Mouse (Mus musculus): ENCODE data around the gene Srcin1. TPM values are rescaled to one million over a fixed set of nuclear protein-coding genes. Genes with fewer than 3 reads are reported as not detected.

The Srcin1 gene
- total and polyA plus RNA-seq, 3 experiments, result 0.15 to 0.49 (median 0.25) TPM

DNA sequence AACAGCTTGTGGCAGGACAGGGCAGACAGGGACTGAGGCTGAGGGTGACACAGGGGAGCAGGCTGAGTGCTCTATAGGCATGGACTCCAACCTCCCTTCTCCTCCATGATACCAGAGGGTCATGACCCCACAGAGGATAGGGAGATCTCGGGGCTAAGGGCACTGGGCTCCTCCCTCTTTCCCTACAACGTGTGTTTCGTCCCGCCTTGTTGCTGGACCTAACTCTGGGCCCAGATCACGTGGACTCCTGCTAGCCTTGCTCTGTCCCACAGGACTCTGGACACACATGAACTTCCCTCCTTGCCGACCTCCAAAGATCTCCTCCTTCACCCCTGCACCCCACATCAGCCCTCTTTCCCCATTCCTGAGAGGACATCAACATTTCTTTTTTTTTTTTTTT lies 20.8 kb downstream of the Srcin1 start:
- peaks cover 72% of the 10 kb centered on the region for H3K27me3 ChIP-seq (ENCODE audit: insufficient read depth, low read length)
- H3K9me3 ChIP-seq (replicated peaks), result no peaks in the 10 kb centered on the region
- DNase-seq (ENCODE audit: low spot score) (no peak), ATAC-seq (ENCODE audit: extremely low read depth, insufficient number of reproducible peaks, low FRiP score, poor library complexity, severe bottlenecking) (no peak)
- no peaks in the 10 kb centered on the region for H3K36me3 ChIP-seq (replicated peaks)
- TF ChIP-seq TAL1 (conservative IDR thresholded peaks at IDR 0.05; ENCODE audit: low read depth, low read length), result no peak
- TF ChIP-seq GATA1 (IDR thresholded peaks at IDR 0.05; ENCODE audit: borderline replicate concordance, low read length), result no peak
- no peak for TF ChIP-seq GATA2 (IDR thresholded peaks at IDR 0.05; ENCODE audit: borderline replicate concordance, low read depth, low read length)
- TF ChIP-seq POLR2AphosphoS5 (IDR thresholded peaks at IDR 0.05; ENCODE audit: insufficient replicate concordance, low read depth, low read length), result no peak
- no peak for TF ChIP-seq CTCF (IDR thresholded peaks at IDR 0.05; ENCODE audit: low read depth, low read length)
- no peaks in the 10 kb centered on the region; the same call in 1 of the 2 replicates for H3K4me1 ChIP-seq (ENCODE audit: insufficient read depth, low read depth, low read length)
- H3K4me3 ChIP-seq (ENCODE audit: low read depth, low read length), result no peak overlapping the region

DNA sequence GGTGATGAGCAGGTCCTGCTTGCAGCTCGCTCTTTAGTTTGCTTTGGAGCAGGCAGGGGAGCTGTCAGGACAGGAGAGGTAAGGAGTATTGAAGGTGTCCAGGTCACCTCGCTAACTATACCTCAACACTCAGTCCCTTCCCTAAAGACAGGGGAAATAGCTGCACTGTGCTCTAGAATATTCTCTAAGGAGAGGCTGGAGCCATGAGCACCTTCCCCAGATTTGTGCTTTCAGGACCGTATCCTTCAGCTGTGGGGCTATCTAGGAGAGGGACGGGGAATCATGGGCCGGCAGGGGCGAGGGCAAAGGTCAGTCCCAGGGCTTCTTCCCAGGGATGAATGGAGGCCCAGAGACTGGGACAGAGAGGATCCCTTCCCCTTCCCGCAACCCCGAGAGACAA lies 23.8 kb downstream of the Srcin1 start:
- H3K4me3 ChIP-seq (ENCODE audit: low read depth, low read length), result no peak overlapping the region
- H3K27me3 ChIP-seq (ENCODE audit: insufficient read depth, low read length), result peaks cover 77% of the 10 kb centered on the region
- TF ChIP-seq CTCF (IDR thresholded peaks at IDR 0.05; ENCODE audit: low read depth, low read length) (no peak), TAL1 (conservative IDR thresholded peaks at IDR 0.05; ENCODE audit: low read depth, low read length) (no peak), GATA2 (IDR thresholded peaks at IDR 0.05; ENCODE audit: borderline replicate concordance, low read depth, low read length) (no peak), POLR2AphosphoS5 (IDR thresholded peaks at IDR 0.05; ENCODE audit: insufficient replicate concordance, low read depth, low read length) (no peak), GATA1 (IDR thresholded peaks at IDR 0.05; ENCODE audit: borderline replicate concordance, low read length) (no peak)
- no peaks in the 10 kb centered on the region for H3K36me3 ChIP-seq (replicated peaks)
- ATAC-seq (ENCODE audit: extremely low read depth, insufficient number of reproducible peaks, low FRiP score, poor library complexity, severe bottlenecking), result no peak
- DNase-seq (ENCODE audit: low spot score), result no peak
- H3K4me1 ChIP-seq (ENCODE audit: insufficient read depth, low read depth, low read length), result peaks cover 2% of the 10 kb centered on the region; the same call in 1 of the 2 replicates
- H3K9me3 ChIP-seq (replicated peaks), result no peaks in the 10 kb centered on the region

DNA sequence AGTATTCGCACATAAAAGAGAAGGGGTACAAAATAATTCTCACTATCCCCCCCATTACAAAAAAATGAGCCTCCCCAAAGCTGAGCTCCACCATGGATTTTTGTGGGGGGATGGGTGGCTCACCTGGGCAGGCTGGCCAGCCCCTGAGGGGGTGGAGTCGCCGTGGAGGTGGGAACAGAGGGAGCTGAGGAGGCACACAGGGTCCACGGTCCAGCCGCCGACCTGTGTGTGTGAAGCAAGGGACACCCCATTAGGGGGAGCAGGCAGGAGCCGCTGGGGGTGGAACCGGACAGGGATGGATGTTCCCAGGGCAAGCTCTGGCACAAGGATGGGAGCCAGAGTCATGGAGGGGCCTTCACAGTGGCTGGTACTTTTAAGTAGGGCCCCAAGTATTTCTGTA lies 27.2 kb downstream of the Srcin1 start:
- ATAC-seq (ENCODE audit: extremely low read depth, insufficient number of reproducible peaks, low FRiP score, poor library complexity, severe bottlenecking), result no peak
- Histone ChIP-seq H3K36me3 (replicated peaks) (no peaks in the 10 kb centered on the region), H3K27me3 (ENCODE audit: insufficient read depth, low read length) (peaks cover 88% of the 10 kb centered on the region), H3K4me3 (ENCODE audit: low read depth, low read length) (no peak overlapping the region), H3K4me1 (ENCODE audit: insufficient read depth, low read depth, low read length) (peaks cover 8% of the 10 kb centered on the region; the same call in 1 of the 2 replicates), H3K9me3 (replicated peaks) (peaks cover 4% of the 10 kb centered on the region; the same call in 1 of the 2 replicates)
- no peak for DNase-seq (ENCODE audit: low spot score)
- TF ChIP-seq GATA2 (IDR thresholded peaks at IDR 0.05; ENCODE audit: borderline replicate concordance, low read depth, low read length), result no peak
- no peak for TF ChIP-seq GATA1 (IDR thresholded peaks at IDR 0.05; ENCODE audit: borderline replicate concordance, low read length)
- no peak for TF ChIP-seq POLR2AphosphoS5 (IDR thresholded peaks at IDR 0.05; ENCODE audit: insufficient replicate concordance, low read depth, low read length)
- TF ChIP-seq CTCF (IDR thresholded peaks at IDR 0.05; ENCODE audit: low read depth, low read length), result no peak
- no peak for TF ChIP-seq TAL1 (conservative IDR thresholded peaks at IDR 0.05; ENCODE audit: low read depth, low read length)

- H3K4me1 ChIP-seq (ENCODE audit: insufficient read depth, low read depth, low read length), result peaks cover 8% of the 10 kb centered on the region; the same call in 1 of the 2 replicates
- no peak for ATAC-seq (ENCODE audit: extremely low read depth, insufficient number of reproducible peaks, low FRiP score, poor library complexity, severe bottlenecking)
- no peak for TF ChIP-seq TAL1 (conservative IDR thresholded peaks at IDR 0.05; ENCODE audit: low read depth, low read length)
- TF ChIP-seq CTCF (IDR thresholded peaks at IDR 0.05; ENCODE audit: low read depth, low read length), result no peak
- no peak for TF ChIP-seq POLR2AphosphoS5 (IDR thresholded peaks at IDR 0.05; ENCODE audit: insufficient replicate concordance, low read depth, low read length)
- TF ChIP-seq GATA2 (IDR thresholded peaks at IDR 0.05; ENCODE audit: borderline replicate concordance, low read depth, low read length), result no peak
- no peak for TF ChIP-seq GATA1 (IDR thresholded peaks at IDR 0.05; ENCODE audit: borderline replicate concordance, low read length)
- H3K9me3 ChIP-seq (replicated peaks), result peaks cover 4% of the 10 kb centered on the region; the same call in 1 of the 2 replicates
- no peak for DNase-seq (ENCODE audit: low spot score)
- no peaks in the 10 kb centered on the region for H3K36me3 ChIP-seq (replicated peaks)
- H3K4me3 ChIP-seq (ENCODE audit: low read depth, low read length), result no peak overlapping the region
- peaks cover 94% of the 10 kb centered on the region for H3K27me3 ChIP-seq (ENCODE audit: insufficient read depth, low read length)
Measured at GRCm38 (mm10) chr11:97547957-97548706, 27.9 kb downstream of the Srcin1 start.

DNA sequence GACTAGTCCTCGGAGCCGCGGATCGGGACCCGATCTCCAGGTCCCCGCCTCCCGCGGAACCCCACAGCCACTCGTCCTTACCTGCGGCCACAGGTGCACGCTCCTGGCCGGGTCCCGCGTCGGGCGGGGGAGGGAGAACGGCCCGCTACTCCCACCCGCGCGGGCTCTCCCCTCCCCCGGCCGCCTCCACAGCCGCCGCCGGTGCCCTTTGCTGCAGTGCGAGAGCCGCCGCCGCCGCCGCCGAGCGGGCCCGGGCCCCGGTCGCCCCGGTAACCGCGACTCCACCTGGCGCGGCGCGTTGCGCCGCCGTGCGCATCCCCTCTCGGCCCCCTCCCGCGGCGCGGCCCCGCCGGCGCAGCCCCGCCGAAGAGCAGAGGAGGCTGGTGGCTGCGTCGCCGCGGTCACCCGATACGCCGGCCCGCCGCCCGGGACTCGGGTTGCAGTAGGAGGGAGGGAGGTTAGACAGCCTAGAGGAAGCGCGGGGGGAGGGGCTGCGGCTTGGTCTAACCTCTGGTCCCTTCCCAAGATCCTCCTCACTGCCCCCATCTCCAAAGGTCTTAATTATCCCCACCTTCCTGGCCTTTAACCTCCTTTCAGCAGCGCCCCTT lies 29.1 kb downstream of the Srcin1 start:
- Histone ChIP-seq H3K27me3 (ENCODE audit: insufficient read depth, low read length) (peaks cover 96% of the 10 kb centered on the region), H3K36me3 (replicated peaks) (no peaks in the 10 kb centered on the region), H3K9me3 (replicated peaks) (peaks cover 4% of the 10 kb centered on the region; the same call in 1 of the 2 replicates), H3K4me1 (ENCODE audit: insufficient read depth, low read depth, low read length) (peaks cover 8% of the 10 kb centered on the region; the same call in 1 of the 2 replicates), H3K4me3 (ENCODE audit: low read depth, low read length) (peak overlapping the region; percentile 4; the same call in 1 of the 2 replicates)
- no peak for TF ChIP-seq POLR2AphosphoS5 (IDR thresholded peaks at IDR 0.05; ENCODE audit: insufficient replicate concordance, low read depth, low read length)
- no peak for TF ChIP-seq GATA1 (IDR thresholded peaks at IDR 0.05; ENCODE audit: borderline replicate concordance, low read length)
- no peak for TF ChIP-seq TAL1 (conservative IDR thresholded peaks at IDR 0.05; ENCODE audit: low read depth, low read length)
- no peak for TF ChIP-seq CTCF (IDR thresholded peaks at IDR 0.05; ENCODE audit: low read depth, low read length)
- no peak for TF ChIP-seq GATA2 (IDR thresholded peaks at IDR 0.05; ENCODE audit: borderline replicate concordance, low read depth, low read length)
- ATAC-seq (ENCODE audit: extremely low read depth, insufficient number of reproducible peaks, low FRiP score, poor library complexity, severe bottlenecking) (no peak), DNase-seq (ENCODE audit: low spot score) (no peak)
